Mouse (Mus musculus) ES-Bruce4 (cell line): ENCODE data around the gene Ifne.

Source experiments
- CTCF ChIP-seq: IDR thresholded peaks from one replicate; pipeline ENCODE4 v1.8.1; 2011; ENCODE audit warnings: low read depth, low read length
- EP300 ChIP-seq: IDR thresholded peaks from 2 replicates; pipeline ENCODE4 v1.6.1; 2011; ENCODE audit warnings: low read depth, low read length; ENCODE audit not compliant: insufficient read depth
- POLR2A ChIP-seq: IDR thresholded peaks from one replicate; pipeline ENCODE4 v1.8.1; 2011; ENCODE audit warnings: low read length; ENCODE audit not compliant: insufficient read depth

DNA sequence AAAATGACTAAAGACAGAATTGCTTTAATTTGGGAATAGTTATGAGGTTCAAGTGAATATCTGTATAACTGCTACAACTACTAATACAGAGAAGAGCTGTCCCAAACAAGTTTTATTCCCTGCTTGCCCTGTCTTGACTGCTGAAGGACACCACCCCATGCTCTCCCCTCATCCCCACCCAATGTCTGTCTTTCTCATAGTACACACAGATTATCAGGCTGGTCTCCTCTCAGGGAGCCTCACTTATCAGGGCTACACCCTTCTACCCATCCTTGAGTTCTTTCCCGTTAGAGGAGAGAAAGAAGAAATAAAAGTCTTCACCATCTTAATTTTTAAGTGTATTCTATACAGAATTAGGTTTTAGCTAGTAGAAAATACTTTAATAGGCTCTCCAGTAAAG is 34.0 kb upstream of the Ifne start:
- no peak for TF ChIP-seq POLR2A
- no peak for TF ChIP-seq CTCF
- TF ChIP-seq EP300, result no peak
